Mouse (Mus musculus) hindbrain, embryonic 13.5 days (tissue): ENCODE measurements around the gene Jmjd1c. TPM values are rescaled to one million over a fixed set of nuclear protein-coding genes. Genes with fewer than 3 reads are reported as not detected.
A peak's percentile ranks its signal among the peaks of the same experiment; 100 is the strongest.

Experiments
- ATAC-seq: fragments of 200-750 bp; cut with Nextera tagmentation; 2 replicates; pipeline ENCODE4 v1.8.0; 2017; ENCODE audit warnings: moderate TSS enrichment; ENCODE audit not compliant: low FRiP score
- H3K27ac ChIP-seq: fragments of 300-500 bp; sonication (generic); 2 replicates; pipeline ENCODE4 v1.5.1; 2015; ENCODE audit warnings: inconsistent platforms, mild to moderate bottlenecking, moderate library complexity
- H3K27me3 ChIP-seq: fragments of 300-500 bp; sonication (generic); 2 replicates; pipeline ENCODE4 v1.6.1; 2015; ENCODE audit warnings: mild to moderate bottlenecking, inconsistent platforms
- H3K36me3 ChIP-seq: fragments of 300-500 bp; sonication (generic); 2 replicates; pipeline ENCODE4 v1.6.1; 2015; ENCODE audit warnings: mild to moderate bottlenecking, inconsistent platforms
- H3K4me1 ChIP-seq: fragments of 300-500 bp; sonication (generic); replicated peaks from 2 replicates; pipeline ENCODE4 v1.6.1; 2015; ENCODE audit warnings: inconsistent platforms
- H3K4me2 ChIP-seq: fragments of 300-500 bp; sonication (generic); 2 replicates; pipeline ENCODE4 v1.6.1; 2015; ENCODE audit warnings: inconsistent platforms, mild to moderate bottlenecking, moderate library complexity
- H3K4me3 ChIP-seq: fragments of 300-500 bp; sonication (generic); 2 replicates; pipeline ENCODE4 v1.5.1; 2015; ENCODE audit warnings: mild to moderate bottlenecking, inconsistent platforms
- H3K9ac ChIP-seq: fragments of 300-500 bp; sonication (generic); 2 replicates; pipeline ENCODE4 v1.6.1; 2015; ENCODE audit warnings: mild to moderate bottlenecking, inconsistent platforms
- H3K9me3 ChIP-seq: fragments of 300-500 bp; sonication (generic); 2 replicates; pipeline ENCODE4 v1.6.1; 2016; ENCODE audit warnings: inconsistent platforms
- WGBS: fragments of 180-500 bp; shearing (Covaris S2); methylation state at CpG from one replicate; pipeline ENCODE4 v1.1.7; 2015; 5-methylcytosine and 5-hydroxymethylcytosine counted together
- polyA plus RNA-seq: library from polyadenylated mRNA; unstranded; fragments of >200 nt; fragmentation: Nextera tagmentation; extraction: Ambion mirVana; gene quantifications from 2 replicates; pipeline ENCODE4 v1.2.1, GENCODE M21; 2015

Jmjd1c gene
- polyA plus RNA-seq, 1 experiment from 2014 or later, result 50.3 TPM

- Histone ChIP-seq H3K4me1 (no peaks in the 10 kb centered on the region), H3K36me3 (peaks cover 67% of the 10 kb centered on the region), H3K4me3 (no peak overlapping the region), H3K9me3 (no peaks in the 10 kb centered on the region), H3K27me3 (no peaks in the 10 kb centered on the region), H3K27ac (no peak overlapping the region), H3K9ac (no peak overlapping the region), H3K4me2 (no peak overlapping the region)
- ATAC-seq, result no peak
- WGBS, result 90% methylated on average over 4 of the region's 4 CpGs
Measured at GRCm38 (mm10) chr10:67247145-67247544, 151.2 kb downstream of the Jmjd1c start.

GRCm38 (mm10) chr10:67249486-67249885 lies 153.6 kb downstream of the Jmjd1c start:
- H3K4me3 ChIP-seq, result no peak overlapping the region
- no peaks in the 10 kb centered on the region for H3K9me3 ChIP-seq
- no peak overlapping the region for H3K27ac ChIP-seq
- no peaks in the 10 kb centered on the region for H3K4me1 ChIP-seq
- peaks cover 65% of the 10 kb centered on the region for H3K36me3 ChIP-seq
- no peaks in the 10 kb centered on the region for H3K27me3 ChIP-seq
- no peak overlapping the region for H3K9ac ChIP-seq
- H3K4me2 ChIP-seq, result no peak overlapping the region
- WGBS, result 94% methylated on average over 2 of the region's 2 CpGs
- no peak for ATAC-seq

- Histone ChIP-seq H3K4me2 (no peak overlapping the region), H3K4me3 (no peak overlapping the region), H3K9ac (no peak overlapping the region), H3K27me3 (no peaks in the 10 kb centered on the region), H3K27ac (no peak overlapping the region), H3K36me3 (peaks cover 68% of the 10 kb centered on the region), H3K9me3 (no peaks in the 10 kb centered on the region), H3K4me1 (no peaks in the 10 kb centered on the region)
- no peak for ATAC-seq
- 95% methylated on average over 6 of the region's 6 CpGs for WGBS
Measured at GRCm38 (mm10) chr10:67250846-67251245, 154.9 kb downstream of the Jmjd1c start.

- 87% methylated on average over 5 of the region's 5 CpGs for WGBS
- H3K9ac ChIP-seq, result no peak overlapping the region
- no peaks in the 10 kb centered on the region for H3K27me3 ChIP-seq
- H3K4me2 ChIP-seq, result no peak overlapping the region
- ATAC-seq, result no peak
- no peak overlapping the region for H3K4me3 ChIP-seq
- no peaks in the 10 kb centered on the region for H3K9me3 ChIP-seq
- H3K27ac ChIP-seq, result no peak overlapping the region; the same call in 1 of the 2 replicates
- H3K36me3 ChIP-seq, result peaks cover 67% of the 10 kb centered on the region
- H3K4me1 ChIP-seq, result no peaks in the 10 kb centered on the region
Measured at GRCm38 (mm10) chr10:67252353-67252752, 156.4 kb downstream of the Jmjd1c start.

- H3K9me3 ChIP-seq, result no peaks in the 10 kb centered on the region
- 88% methylated on average over 1 of the region's 1 CpGs for WGBS
- peaks cover 68% of the 10 kb centered on the region for H3K36me3 ChIP-seq
- no peaks in the 10 kb centered on the region for H3K27me3 ChIP-seq
- H3K4me2 ChIP-seq, result no peak overlapping the region
- H3K4me1 ChIP-seq, result no peaks in the 10 kb centered on the region
- no peak overlapping the region for H3K9ac ChIP-seq
- H3K27ac ChIP-seq, result no peak overlapping the region
- ATAC-seq, result no peak
- no peak overlapping the region for H3K4me3 ChIP-seq
Measured at GRCm38 (mm10) chr10:67253115-67253514, 157.2 kb downstream of the Jmjd1c start.

- ATAC-seq, result no peak
- H3K36me3 ChIP-seq, result peaks cover 41% of the 10 kb centered on the region
- H3K27me3 ChIP-seq, result no peaks in the 10 kb centered on the region
- no peak overlapping the region for H3K4me3 ChIP-seq
- 48% methylated on average over 1 of the region's 1 CpGs for WGBS
- no peak overlapping the region for H3K4me2 ChIP-seq
- no peak overlapping the region for H3K27ac ChIP-seq
- no peaks in the 10 kb centered on the region for H3K9me3 ChIP-seq
- no peak overlapping the region for H3K9ac ChIP-seq
- no peaks in the 10 kb centered on the region for H3K4me1 ChIP-seq
Measured at GRCm38 (mm10) chr10:67264852-67265251, 168.9 kb downstream of the Jmjd1c start.

- Histone ChIP-seq H3K4me1 (no peaks in the 10 kb centered on the region; the same call in 1 of the 2 replicates), H3K27ac (no peak overlapping the region), H3K4me3 (no peak overlapping the region), H3K9ac (no peak overlapping the region), H3K27me3 (no peaks in the 10 kb centered on the region), H3K36me3 (peaks cover 37% of the 10 kb centered on the region), H3K9me3 (no peaks in the 10 kb centered on the region), H3K4me2 (no peak overlapping the region)
- no peak for ATAC-seq
Measured at GRCm38 (mm10) chr10:67275916-67276315, 180.0 kb downstream of the Jmjd1c start.

- Histone ChIP-seq H3K4me3 (no peak overlapping the region), H3K27me3 (no peaks in the 10 kb centered on the region), H3K36me3 (no peaks in the 10 kb centered on the region), H3K9me3 (no peaks in the 10 kb centered on the region), H3K4me2 (no peak overlapping the region), H3K4me1 (peaks cover 31% of the 10 kb centered on the region), H3K27ac (no peak overlapping the region), H3K9ac (no peak overlapping the region)
- ATAC-seq, result no peak
- 76% methylated on average over 8 of the region's 8 CpGs for WGBS
Measured at GRCm38 (mm10) chr10:67281852-67282251, 185.9 kb downstream of the Jmjd1c start.

GRCm38 (mm10) chr10:67282531-67282930 lies 186.6 kb downstream of the Jmjd1c start:
- no peak overlapping the region for H3K4me3 ChIP-seq
- no peak overlapping the region for H3K9ac ChIP-seq
- WGBS, result 86% methylated on average over 2 of the region's 2 CpGs
- no peaks in the 10 kb centered on the region for H3K36me3 ChIP-seq
- no peak overlapping the region for H3K27ac ChIP-seq
- H3K9me3 ChIP-seq, result no peaks in the 10 kb centered on the region
- H3K4me2 ChIP-seq, result no peak overlapping the region
- H3K27me3 ChIP-seq, result no peaks in the 10 kb centered on the region
- no peak for ATAC-seq
- peaks cover 31% of the 10 kb centered on the region for H3K4me1 ChIP-seq

GRCm38 (mm10) chr10:67283516-67283915 lies 187.6 kb downstream of the Jmjd1c start:
- WGBS, result 90% methylated on average over 9 of the region's 9 CpGs

GRCm38 (mm10) chr10:67284311-67284710 lies 188.4 kb downstream of the Jmjd1c start:
- Histone ChIP-seq H3K4me1 (peaks cover 31% of the 10 kb centered on the region), H3K36me3 (no peaks in the 10 kb centered on the region), H3K27me3 (no peaks in the 10 kb centered on the region), H3K4me2 (peak overlapping the region; percentile 92), H3K4me3 (peak overlapping the region; percentile 96), H3K27ac (peak overlapping the region; percentile 83), H3K9me3 (no peaks in the 10 kb centered on the region), H3K9ac (peak overlapping the region; percentile 97)
- 1% methylated on average over 10 of the region's 10 CpGs for WGBS
- no peak for ATAC-seq

More at GRCm38 (mm10) chr10:67283516-67283915, 187.6 kb downstream of the Jmjd1c start:
- no peaks in the 10 kb centered on the region for H3K27me3 ChIP-seq
- peaks cover 31% of the 10 kb centered on the region for H3K4me1 ChIP-seq
- no peaks in the 10 kb centered on the region for H3K9me3 ChIP-seq
- peak overlapping the region; percentile 96; the same call in 1 of the 2 replicates for H3K4me3 ChIP-seq
- H3K9ac ChIP-seq, result peak overlapping the region; percentile 97; the same call in 1 of the 2 replicates
- H3K4me2 ChIP-seq, result peak overlapping the region; percentile 92
- H3K27ac ChIP-seq, result no peak overlapping the region
- no peaks in the 10 kb centered on the region for H3K36me3 ChIP-seq
- no peak for ATAC-seq

GRCm38 (mm10) chr10:67284761-67285175 lies 188.8 kb downstream of the Jmjd1c start:
- ATAC-seq, result no peak; the same call in 1 of the 2 replicates
- no peaks in the 10 kb centered on the region for H3K9me3 ChIP-seq

GRCm38 (mm10) chr10:67285176-67285814 lies 189.4 kb downstream of the Jmjd1c start, which contains the start of gene Nrbf2:
TSS of gene Nrbf2 (minus strand) at chr10:67285305.
- peak; percentile 89 for ATAC-seq
- WGBS, result 3% methylated on average over 52 of the region's 52 CpGs

More at GRCm38 (mm10) chr10:67284761-67285175, 188.8 kb downstream of the Jmjd1c start:
- H3K27ac ChIP-seq, result peak overlapping the region; percentile 83
- WGBS, result under 1% methylated on average over 39 of the region's 41 CpGs
- H3K9ac ChIP-seq, result peak overlapping the region; percentile 97
- peak overlapping the region; percentile 96 for H3K4me3 ChIP-seq
- H3K36me3 ChIP-seq, result no peaks in the 10 kb centered on the region
- peak overlapping the region; percentile 92 for H3K4me2 ChIP-seq
- peaks cover 31% of the 10 kb centered on the region for H3K4me1 ChIP-seq
- no peaks in the 10 kb centered on the region for H3K27me3 ChIP-seq

More at GRCm38 (mm10) chr10:67285176-67285814, 189.4 kb downstream of the Jmjd1c start, which contains the start of gene Nrbf2:
- Histone ChIP-seq H3K4me3 (peak within 1 kb of the TSS; percentile 96), H3K4me1 (peaks cover 31% of the 10 kb centered on the region), H3K27me3 (no peaks in the 10 kb centered on the region), H3K36me3 (no peaks in the 10 kb centered on the region), H3K9me3 (no peaks in the 10 kb centered on the region), H3K4me2 (peak within 1 kb of the TSS; percentile 92), H3K9ac (peak within 1 kb of the TSS; percentile 97), H3K27ac (peak within 1 kb of the TSS; percentile 83)
